Mouse (Mus musculus) gastrocnemius, postnatal 4 days (tissue): ENCODE results near the gene Shc2. TPM values are rescaled to one million over a fixed set of nuclear protein-coding genes. Genes with fewer than 3 reads are reported as not detected.

ENCODE experiments used
- DNase-seq, 2 experiments: peaks; one replicate each; pipeline ENCODE4 v3.0.0; 2021 to 2022; ENCODE audit warnings: low spot score in 2 of 2, mixed read lengths in 2 of 2
- total RNA-seq, 2 experiments: library from RNA; stranded (reverse); gene quantifications; 2 replicates each; pipeline ENCODE4 v1.2.3; 2021

The Shc2 gene
- total RNA-seq, 2 experiments from 2014 or later, result 5.8 to 5.9 TPM

DNA sequence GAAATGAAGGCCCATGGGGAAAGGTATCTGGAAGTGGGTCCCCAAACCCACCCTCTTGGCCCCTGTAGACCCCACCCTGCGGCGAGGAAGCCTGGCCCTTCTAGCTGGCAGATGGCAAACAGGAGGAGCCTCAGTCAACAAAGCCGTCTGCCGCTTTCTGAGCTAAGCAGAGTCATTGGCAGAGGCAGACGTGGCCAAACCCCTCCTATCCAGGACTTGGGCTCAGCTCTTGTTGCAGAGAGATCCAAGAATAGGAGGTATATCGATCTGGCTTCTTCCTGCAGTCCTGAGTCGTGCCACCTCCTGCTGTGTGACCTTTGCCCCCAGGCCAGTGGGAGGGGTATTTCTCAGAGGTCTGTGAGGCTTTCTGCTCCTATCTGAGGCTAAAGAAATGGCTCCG, 21.9 kb downstream of the Shc2 start:
- DNase-seq, result no peak

DNA sequence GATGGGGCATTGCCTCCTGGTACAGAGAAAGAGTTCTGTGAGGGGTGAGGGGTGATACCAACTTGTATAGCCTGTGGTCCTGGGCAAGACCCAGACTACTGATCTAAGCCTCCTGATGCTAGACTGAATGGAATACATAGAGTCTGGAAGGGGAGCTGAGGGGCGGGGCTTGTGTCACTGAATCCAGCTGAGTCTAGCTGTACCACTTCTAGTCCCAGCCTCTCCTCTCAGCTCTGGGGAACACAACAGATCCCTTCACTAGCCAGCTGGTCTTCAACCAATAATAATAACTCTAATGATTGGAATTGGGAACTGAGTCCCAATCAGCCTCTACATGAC, 23.4 kb downstream of the Shc2 start:
- DNase-seq, result no peak

DNA sequence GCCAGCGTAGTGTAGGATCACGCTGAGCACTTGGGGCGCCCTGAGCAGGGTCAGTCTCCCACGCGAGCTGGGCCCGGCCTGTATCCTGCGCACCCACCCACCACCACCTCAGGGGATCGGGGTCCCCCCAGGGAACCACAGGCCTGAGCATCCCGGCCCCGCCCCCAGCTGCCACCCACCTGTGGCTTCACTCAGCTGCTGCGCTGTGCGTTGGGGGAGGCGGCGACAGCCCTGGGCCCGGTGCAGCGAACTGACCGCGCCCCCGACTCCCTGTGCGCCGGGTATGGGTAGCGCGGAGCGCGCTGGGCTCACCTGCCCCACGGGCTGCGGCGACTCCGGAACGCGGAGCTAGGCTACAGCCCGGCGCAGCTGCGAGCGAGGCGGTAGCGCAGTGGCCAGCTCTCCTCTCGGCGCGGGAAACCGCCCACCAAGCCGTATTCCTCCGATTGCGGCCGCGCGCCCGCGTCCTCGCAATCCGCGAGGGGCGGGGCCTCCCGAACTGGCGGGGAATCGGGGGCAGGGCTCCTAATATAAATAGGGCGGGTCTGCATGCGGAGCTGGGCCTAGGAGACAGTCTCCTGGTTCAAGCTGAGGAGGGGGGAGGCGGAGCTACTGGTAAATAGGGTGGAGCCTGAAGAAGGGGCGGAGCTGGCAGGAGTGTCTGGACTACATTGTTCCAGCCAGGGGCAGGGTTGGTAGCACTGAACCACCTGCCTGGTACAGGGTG, 24.0 kb downstream of the Shc2 start, which contains the start of gene C2cd4c:
Gene C2cd4c (minus strand): TSS at position 448 of the 727 bp plus-strand sequence.
- DNase-seq, result peak in 1 of 2 experiments; percentile 30

DNA sequence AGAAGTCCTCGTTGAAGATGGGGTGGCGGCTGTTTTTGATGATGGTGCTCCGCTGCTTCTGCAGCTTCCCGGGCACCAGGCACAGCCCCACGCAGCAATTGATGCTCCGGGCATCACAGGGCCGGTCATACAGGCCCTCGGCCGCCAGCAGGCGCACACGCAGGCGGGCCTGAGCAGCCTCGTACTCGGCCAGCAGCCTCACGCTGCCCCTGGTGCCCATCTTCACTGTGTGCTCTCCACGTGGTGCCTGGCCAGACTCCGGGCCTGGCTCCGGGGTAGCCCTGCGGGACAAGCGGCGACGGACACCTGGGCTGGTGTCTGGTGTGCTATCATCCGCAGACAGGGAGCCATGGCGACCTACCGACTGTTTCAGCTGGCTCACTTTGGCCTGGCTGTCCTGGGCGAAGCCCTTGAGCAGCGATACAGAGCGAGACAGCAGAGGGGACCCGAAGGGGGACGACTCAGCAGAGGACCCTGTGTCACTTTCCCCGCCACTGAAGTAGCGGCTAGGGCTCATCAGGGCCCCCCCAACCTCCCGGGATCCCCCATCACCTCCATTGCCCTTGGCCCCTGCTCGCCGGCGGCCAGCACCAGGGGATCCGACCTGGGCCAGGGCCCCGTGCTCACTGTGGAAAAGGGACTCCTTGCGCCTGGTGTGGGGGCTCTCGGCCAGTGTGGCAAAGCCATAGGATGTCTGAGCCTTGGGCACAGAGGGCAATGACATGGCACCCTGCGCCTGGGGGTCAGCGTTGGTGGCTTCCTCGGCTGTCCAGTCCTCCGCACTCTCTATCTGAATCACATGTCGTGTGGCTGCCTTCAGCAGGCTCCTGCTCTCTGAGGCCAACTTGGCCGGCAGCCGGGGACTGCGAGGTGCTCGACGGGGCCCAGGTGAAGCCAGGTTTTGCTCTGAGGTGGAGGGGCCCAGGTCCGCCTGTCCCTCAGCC, 25.3 kb downstream of the Shc2 start:
- no peak for DNase-seq

DNA sequence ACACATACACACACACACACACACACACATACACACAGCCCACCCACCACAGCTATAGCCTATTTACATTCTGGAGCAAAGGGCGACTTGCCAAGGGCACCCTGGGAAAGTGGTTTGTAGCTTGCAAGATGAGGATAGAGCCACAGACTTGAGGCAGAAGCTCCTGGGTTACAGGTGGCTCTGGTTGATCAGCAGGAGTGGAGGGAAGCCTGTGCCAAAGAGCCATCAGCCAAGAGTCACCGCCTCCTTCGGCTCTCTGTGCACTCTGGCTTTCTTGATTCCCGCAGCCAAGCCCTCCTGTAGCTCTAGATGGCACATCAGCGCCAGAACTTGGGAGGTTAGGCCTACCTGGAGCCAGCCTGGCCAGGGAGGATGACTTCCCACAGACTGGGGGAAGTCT, 26.4 kb downstream of the Shc2 start:
- DNase-seq, result no peak

DNA sequence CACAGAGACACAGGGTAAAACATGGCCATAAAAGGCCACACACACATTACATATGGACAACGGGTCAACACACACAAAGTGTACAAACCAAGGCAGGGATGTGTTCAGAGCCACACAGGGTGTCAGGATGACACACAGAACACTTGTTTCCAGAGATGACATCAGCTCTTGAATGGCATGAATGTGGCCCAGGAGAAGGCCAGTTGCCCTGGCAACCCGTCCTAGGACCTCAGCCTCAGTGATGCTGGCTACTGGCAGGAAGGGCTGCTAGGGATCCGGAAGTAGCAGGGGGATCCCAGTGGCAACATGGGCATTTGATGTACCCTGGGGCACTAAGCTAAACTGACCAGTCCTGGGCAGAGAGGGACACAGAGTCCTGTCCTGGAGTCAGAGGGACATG, 28.4 kb downstream of the Shc2 start:
- no peak for DNase-seq

DNA sequence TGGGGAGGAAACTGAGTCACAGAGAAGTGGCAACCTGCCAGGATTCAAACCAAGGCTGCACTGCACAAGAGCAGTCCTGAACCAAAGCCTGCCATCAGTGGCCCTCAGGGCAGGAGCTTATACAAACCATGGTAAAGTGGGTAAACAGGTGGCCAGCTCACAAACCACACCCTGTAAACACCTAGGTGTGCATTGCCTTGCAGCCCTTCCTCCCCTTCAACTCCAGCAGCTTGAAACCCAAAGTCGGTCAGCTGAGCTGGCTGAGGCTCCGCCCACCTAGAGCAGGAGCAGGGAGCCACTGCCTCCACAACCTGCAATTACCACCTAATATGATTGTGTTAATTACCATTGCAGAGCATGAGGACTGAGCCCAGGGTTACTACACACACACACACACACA, 29.8 kb downstream of the Shc2 start:
- no peak for DNase-seq

DNA sequence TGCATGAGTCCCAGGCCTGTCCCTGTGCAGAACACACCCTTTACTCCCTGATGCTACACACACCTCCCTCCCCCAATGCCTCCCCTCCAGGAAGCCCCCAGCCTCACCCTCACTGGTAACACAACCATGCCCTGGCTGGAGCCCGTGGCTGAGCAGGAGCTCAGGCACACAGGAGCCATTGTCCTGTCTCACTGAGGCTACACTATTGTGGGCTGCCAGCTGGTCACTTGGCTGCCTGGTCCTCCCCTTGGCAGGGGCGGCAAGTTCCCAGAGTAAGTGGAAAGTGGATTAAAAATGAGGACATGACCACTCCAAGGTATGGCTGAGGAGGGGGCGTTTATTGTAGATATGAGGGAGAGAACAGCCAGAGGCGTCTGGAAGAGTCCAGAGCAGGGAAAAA, 31.2 kb downstream of the Shc2 start:
- DNase-seq, result no peak

DNA sequence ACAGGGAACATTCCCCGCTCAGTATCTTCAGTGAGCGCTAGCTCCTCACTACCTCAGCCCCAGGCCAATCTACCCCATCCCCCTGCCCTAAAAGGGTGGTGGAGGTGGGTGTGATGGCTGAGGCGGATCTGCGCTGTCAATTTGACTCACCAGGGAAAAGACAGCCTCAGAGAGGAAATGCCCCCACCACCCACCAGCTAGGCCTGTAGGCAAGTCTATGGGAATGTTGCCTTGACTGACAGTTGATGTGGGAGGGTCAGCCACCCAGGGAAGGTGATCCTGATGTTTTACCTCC, 39.8 kb downstream of the Shc2 start:
- DNase-seq, result no peak

DNA sequence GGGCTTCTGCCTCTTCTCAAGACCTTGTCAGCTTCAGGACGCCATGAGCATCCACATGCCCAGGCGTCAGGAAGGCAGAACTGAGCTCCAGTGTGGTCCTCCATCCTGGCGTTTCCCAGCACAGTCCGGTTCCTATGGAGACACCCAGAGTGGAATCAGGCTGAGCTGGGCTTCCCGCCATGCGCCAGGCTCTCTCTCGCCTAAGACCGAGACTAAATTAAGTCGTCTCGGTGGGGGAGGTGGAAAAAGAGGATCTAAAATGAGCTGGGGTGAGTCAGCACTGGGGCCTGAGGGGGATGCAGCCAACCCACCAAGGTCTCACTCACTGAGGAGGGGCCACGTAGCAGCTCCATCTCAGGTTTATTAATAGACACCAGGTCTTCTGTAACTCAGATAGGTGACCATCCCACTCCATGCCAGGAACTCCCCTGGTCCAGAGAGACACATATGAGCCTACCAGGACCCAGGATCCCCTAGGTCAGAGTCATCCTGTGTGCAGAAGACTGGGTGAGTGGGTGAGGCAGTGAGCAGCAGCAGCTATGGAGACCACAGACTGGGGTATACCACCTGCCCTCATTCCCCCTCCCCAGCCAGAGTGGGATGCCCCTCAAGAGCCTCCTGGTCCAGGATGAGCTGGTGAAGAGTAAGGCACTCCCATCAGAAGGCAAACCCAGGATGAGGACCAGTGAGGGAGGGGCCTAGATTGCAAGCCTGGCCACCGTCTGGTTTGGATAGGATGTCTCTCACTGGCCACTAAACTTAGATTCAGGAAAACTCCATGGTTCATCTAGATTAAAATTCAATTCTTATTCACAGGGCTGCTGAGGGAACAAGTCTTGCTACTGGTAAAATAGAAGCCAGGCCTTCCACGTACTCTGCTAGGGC, 40.4 kb downstream of the Shc2 start:
- no peak for DNase-seq

DNA sequence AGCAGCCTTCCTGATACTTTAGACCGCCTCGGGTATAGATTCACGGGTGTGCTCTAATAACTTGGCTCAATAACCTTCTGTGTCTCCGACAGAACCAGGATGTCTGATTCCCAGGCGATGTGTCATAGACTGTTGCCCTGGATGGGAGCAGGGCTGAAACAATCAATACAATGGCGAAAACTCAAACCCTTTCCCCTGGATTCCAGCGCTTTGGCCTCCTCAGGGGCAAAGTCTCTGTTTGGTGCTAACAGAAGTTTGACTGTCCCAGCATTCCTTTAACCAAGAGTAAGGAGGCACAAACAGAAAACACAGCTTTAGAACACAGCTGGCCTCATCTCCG, 42.2 kb downstream of the Shc2 start:
- DNase-seq, result no peak

DNA sequence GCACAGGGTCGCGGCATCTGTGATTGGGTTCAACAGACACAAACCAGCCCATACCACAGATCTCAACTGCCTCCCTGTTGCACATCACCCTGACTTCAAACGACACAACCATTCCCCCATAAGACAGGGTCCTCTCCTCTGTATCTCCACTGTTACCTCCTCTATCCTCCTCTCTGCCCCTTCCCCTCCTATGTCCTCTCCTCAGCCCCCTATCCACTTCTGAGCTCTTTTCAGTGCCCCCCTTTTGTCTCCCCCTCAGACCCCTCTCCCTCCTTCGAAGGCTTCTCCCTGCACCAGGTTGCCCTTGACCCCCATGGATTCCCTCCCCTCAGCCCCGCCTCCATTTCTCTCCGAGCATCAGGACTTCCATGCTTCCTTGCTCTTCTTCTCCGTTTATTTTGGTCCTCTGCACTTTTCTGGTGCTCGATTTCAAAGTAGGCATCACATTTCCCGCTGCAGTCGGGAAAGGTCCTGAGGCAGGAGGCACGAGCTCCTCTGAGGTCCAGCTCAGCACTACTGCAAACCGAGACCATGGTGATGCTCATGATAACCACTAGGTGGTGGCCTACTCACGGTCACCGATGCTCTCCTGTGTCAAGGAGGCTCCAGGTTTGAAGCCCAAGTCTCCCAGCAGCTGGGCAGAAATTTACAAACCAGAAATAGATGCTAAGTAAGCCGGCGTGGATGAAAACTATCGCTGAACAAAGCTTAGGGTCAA, 42.7 kb downstream of the Shc2 start:
- DNase-seq, result peak in 1 of 2 experiments; percentile 55

DNA sequence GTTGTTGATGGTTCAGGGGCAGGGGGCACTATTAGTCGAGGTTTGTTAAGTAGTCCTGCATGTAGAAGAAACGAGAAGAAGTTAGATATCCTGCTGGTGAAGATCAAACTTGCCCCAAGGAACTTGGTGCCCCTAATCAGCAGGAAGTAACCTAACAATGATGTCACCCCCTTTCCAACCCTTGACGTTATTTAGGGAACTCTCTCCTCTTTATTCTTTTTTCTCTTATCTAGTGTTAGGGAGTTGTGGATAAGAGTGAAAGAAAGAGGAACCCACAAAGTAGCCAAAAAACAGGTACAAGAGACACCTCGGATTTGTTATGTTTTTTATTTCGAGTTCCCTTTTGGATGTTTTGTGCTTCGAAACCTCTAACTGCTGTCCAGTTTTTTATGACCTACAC, 43.6 kb downstream of the Shc2 start:
- no peak for DNase-seq

DNA sequence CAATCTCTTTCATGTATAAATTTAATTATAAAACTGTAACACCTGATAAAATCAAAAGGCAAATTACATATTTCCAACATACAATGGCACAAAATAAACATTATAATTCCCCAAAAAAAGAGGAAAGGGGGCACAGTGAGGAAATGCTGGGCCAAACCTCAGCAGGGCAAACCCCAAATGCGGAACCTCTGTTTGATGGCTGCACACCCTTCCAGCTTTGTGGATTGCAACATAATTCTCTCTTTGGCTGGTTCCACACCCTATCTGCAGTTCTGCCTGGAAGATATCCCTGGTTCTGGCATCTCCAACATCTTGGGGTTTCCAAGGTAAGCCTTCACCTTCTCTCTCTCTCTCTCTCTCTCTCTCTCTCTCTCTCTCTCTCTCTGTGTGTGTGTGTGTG, 47.0 kb downstream of the Shc2 start:
- no peak for DNase-seq

DNA sequence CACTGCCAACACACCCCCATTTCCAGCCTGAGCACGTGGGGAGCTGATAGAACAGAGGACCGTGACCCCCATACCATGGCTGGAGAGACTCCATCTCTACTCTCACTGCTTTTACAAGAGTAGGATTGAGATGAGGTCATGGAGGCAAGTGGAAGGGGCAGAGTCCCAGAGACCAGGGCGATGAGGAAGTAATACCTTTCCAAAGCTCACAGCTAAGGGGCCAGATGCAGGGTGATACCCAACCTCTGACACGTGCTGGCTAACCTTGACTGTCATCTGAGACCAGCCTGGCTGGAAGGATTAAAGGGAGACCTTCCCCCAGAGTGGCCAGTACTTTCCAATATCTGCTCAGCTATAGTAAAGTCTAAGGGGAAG, 50.0 kb downstream of the Shc2 start:
- no peak for DNase-seq

DNA sequence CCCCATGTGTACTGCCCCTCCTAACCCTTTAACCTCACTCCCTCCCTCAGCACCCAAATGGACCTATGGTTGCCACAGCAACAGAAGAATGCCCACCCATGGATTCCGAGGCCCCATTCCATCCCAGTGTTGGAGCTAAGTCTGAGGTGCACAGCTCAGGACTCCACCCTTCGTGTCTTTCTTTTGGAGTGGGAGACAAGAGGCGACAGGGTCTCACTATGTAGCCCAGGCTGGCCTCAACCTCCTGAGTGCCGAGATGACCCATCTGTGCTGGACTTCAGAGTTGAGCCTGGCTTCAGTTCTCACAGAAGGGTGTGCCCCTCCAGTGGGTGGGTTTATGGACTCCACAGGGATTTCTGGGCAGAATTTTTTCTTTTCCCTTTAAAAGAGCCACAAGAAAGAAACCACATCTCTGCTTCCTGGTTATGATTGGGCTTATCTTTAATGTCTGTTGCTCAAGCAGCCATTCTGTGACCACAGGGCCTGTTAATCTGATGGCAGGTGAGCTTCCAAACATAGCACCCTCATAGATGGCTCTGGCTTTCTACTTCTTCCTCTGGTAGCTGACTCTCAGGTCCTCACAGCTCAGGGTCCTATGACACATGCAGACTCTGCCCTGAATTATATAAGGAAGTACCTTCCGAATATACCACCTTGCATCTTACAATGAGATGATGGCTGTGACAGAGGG, 50.5 kb downstream of the Shc2 start, which contains the start of gene Theg:
Gene Theg (minus strand): TSS at position 271 of the 691 bp plus-strand sequence.
- no peak for DNase-seq

DNA sequence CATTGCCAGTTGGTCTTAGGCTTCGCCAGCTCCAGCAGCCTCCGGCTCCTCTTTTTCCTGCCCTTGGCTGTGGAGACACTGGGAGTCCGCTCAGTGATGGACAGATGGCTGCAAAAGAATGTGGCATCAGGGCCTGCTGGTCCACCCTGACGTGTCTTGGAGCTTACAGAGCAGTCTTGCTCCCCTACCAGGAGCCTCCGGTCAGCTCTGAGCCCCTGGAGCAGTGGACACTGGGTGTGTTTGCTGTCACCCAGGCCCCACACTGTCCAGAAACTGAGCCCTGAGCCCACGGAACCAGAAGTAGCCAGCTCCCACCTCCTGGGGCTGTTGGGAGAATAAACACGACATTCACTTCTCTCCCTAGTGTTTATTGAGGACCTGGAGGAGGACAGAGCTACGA, 51.5 kb downstream of the Shc2 start:
- DNase-seq, result no peak

DNA sequence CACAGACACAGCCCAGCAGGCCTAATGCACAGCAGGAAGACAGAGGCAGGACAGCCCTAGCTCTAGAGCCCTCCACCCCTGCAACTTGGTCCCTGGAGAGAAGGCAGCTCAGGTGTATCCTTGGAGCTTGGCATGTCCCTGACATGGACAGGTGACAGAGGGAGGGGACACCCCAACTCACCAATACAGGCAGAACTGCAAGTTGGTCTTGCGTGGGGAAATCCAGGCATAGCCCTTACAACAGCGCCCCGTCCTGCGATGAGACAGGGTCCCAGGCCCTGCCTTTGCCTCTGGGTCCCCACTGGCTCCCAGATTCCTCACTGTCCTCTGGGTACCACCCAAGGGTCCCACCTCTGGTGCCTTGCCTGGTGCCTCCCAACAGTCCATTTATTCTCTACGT, 52.0 kb downstream of the Shc2 start:
- no peak for DNase-seq

DNA sequence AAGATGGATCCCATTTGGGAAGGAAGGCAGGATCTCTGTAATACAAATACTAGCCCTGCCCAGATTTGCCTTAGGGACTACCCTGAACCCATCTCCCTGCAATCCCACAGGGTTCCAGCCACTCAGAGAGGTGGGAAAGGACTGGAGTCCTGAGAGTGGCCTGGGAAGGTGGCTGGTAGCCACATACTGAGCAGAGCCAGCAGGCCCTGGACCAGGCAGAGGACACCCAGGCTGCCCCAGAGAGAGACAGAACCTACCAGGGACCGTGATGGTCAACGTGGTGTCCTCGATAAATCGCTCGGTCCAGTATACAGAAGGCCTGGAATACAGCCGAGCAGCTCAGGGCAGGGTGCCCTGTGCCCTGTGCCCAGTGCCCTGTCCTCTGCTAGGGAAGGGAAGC, 52.6 kb downstream of the Shc2 start:
- no peak for DNase-seq

DNA sequence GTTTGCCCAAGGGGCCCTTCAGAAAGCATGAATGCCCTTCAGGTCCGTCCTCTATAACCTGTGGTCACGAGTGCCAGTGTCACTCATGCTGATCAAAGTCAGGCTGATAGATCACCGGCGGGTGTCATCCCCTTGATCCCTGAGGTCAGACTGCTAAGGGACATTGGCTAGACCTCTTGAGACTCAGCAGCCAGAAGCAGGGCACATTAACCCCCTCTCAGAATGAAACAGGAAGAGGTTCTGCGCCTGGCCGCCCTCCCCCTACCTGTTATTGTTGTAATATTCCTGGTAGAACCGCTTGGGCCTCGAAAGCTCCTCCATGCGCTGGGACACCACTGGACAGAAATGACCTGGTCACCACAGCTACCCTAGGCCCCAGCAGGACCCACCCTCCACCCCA, 53.3 kb downstream of the Shc2 start:
- no peak for DNase-seq

DNA sequence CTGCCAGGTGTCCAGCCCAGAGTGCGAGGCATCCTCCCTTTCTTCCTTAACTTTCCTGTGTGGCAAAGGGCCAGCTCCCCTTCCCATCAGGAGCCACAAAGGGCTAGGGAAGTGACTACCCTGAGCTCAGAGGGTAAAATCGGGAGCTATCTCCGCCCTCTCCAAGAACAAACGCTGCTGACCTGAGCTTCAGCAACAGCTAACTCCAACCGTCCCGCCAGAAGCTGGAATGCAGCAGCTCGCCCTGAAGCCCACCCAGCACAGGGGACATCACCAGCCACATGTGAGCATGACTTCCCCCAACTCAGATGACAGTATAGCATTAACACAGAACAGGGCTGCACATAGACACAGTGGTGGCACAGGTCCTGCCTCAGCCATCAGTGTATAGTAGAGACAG, 53.7 kb downstream of the Shc2 start:
- no peak for DNase-seq
